Mouse (Mus musculus) heart, embryonic 14.5 days (tissue): ENCODE results near the gene Tph2. TPM values are rescaled to one million over a fixed set of nuclear protein-coding genes. Genes with fewer than 3 reads are reported as not detected.

Experiments
- ATAC-seq: fragments of 200-750 bp; cut with Nextera tagmentation; 2 replicates; pipeline ENCODE4 v1.8.0; 2017; ENCODE audit warnings: low read depth, moderate TSS enrichment; ENCODE audit not compliant: insufficient number of reproducible peaks, insufficient read depth, low FRiP score
- H3K27ac ChIP-seq, 2 experiments: fragments of 200-500 bp in 1 of 2; fragments of 300-500 bp in 1 of 2; sonication (generic) in 1 of 2; replicated peaks in 1 of 2; 2 replicates each; pipeline ENCODE4 v1.5.1; 2012 to 2014; ENCODE audit warnings: low read depth in 2 of 2, low read length in 2 of 2, control low read depth in 1 of 2, mild to moderate bottlenecking in 1 of 2, mixed read lengths in 1 of 2; ENCODE audit not compliant: control insufficient read depth in 1 of 2, insufficient read depth in 1 of 2
- H3K27me3 ChIP-seq: fragments of 300-500 bp; sonication (generic); 2 replicates; pipeline ENCODE4 v1.6.1; 2014; ENCODE audit warnings: mild to moderate bottlenecking, low read length, control low read depth; ENCODE audit not compliant: control insufficient read depth, insufficient read depth
- H3K36me3 ChIP-seq: fragments of 300-500 bp; sonication (generic); 2 replicates; pipeline ENCODE4 v1.6.1; 2014; ENCODE audit warnings: mild to moderate bottlenecking, control low read depth, low read length, mixed read lengths; ENCODE audit not compliant: control insufficient read depth, insufficient read depth
- H3K4me1 ChIP-seq, 2 experiments: fragments of 200-500 bp in 1 of 2; fragments of 300-500 bp in 1 of 2; sonication (generic) in 1 of 2; 2 replicates each; pipeline ENCODE4 v1.6.1; 2012 to 2014; ENCODE audit warnings: low read length in 2 of 2, control low read depth in 1 of 2, mixed read lengths in 1 of 2; ENCODE audit not compliant: control insufficient read depth in 2 of 2, insufficient read depth in 2 of 2
- H3K4me2 ChIP-seq: fragments of 300-500 bp; sonication (generic); 2 replicates; pipeline ENCODE4 v1.6.1; 2014; ENCODE audit warnings: mild to moderate bottlenecking, low read length
- H3K4me3 ChIP-seq, 2 experiments: fragments of 200-500 bp in 1 of 2; fragments of 300-500 bp in 1 of 2; sonication (generic) in 1 of 2; 2 replicates each; pipeline ENCODE4 v1.5.1; 2012 to 2014; ENCODE audit warnings: low read length in 2 of 2, mild to moderate bottlenecking in 2 of 2, control low read depth in 1 of 2, low read depth in 1 of 2, moderate library complexity in 1 of 2; ENCODE audit not compliant: control insufficient read depth in 1 of 2, insufficient read depth in 1 of 2
- H3K9ac ChIP-seq: fragments of 300-500 bp; sonication (generic); 2 replicates; pipeline ENCODE4 v1.6.1; 2014; ENCODE audit warnings: mild to moderate bottlenecking, low read length
- H3K9me3 ChIP-seq: fragments of 300-500 bp; sonication (generic); 2 replicates; pipeline ENCODE4 v1.6.1; 2016; ENCODE audit warnings: low read length, control low read depth; ENCODE audit not compliant: control insufficient read depth
- WGBS: fragments of 180-500 bp; shearing (Covaris S2); extraction: QIAGEN DNeasy Blood & Tissue Kit; methylation state at CpG from one replicate; pipeline ENCODE4 v1.1.7; 2014; 5-methylcytosine and 5-hydroxymethylcytosine counted together
- polyA plus RNA-seq: library from polyadenylated mRNA; unstranded; fragments of >200 nt; fragmentation: Nextera tagmentation; extraction: Ambion mirVana; gene quantifications from 2 replicates; pipeline ENCODE4 v1.2.1, GENCODE M21; 2014

Tph2 gene
- polyA plus RNA-seq, 1 experiment from 2014 or later, result not detected

GRCm38 (mm10) chr10:115170496-115171350 is 14.1 kb downstream of the Tph2 start:
- H3K27ac ChIP-seq, result no peak overlapping the region
- H3K4me3 ChIP-seq, result no peak overlapping the region
- H3K9ac ChIP-seq, result no peak overlapping the region
- ATAC-seq, result no peak
- WGBS, result 74% methylated on average over 7 of the region's 7 CpGs
- H3K9me3 ChIP-seq, result no peaks in the 10 kb centered on the region
- no peaks in the 10 kb centered on the region for H3K27me3 ChIP-seq
- H3K36me3 ChIP-seq, result no peaks in the 10 kb centered on the region
- no peaks in the 10 kb centered on the region for H3K4me1 ChIP-seq
- H3K4me2 ChIP-seq, result no peak overlapping the region

GRCm38 (mm10) chr10:115169410-115169809 is 15.4 kb downstream of the Tph2 start:
- Histone ChIP-seq H3K27me3 (no peaks in the 10 kb centered on the region), H3K4me2 (no peak overlapping the region), H3K4me1 (no peaks in the 10 kb centered on the region), H3K9me3 (no peaks in the 10 kb centered on the region), H3K36me3 (no peaks in the 10 kb centered on the region), H3K4me3 (no peak overlapping the region), H3K27ac (no peak overlapping the region), H3K9ac (no peak overlapping the region)
- ATAC-seq, result no peak
- WGBS, result 39% methylated on average over 9 of the region's 9 CpGs

- Histone ChIP-seq H3K9ac (no peak overlapping the region), H3K4me1 (no peaks in the 10 kb centered on the region), H3K27ac (no peak overlapping the region), H3K36me3 (no peaks in the 10 kb centered on the region), H3K4me3 (no peak overlapping the region), H3K27me3 (no peaks in the 10 kb centered on the region), H3K9me3 (no peaks in the 10 kb centered on the region), H3K4me2 (no peak overlapping the region)
- ATAC-seq, result no peak
- 65% methylated on average over 5 of the region's 5 CpGs for WGBS
These were observed 24.5 kb downstream of the Tph2 start for GRCm38 (mm10) chr10:115160289-115160688.

GRCm38 (mm10) chr10:115147308-115147707 is 37.5 kb downstream of the Tph2 start:
- Histone ChIP-seq H3K4me2 (no peak overlapping the region), H3K4me1 (no peaks in the 10 kb centered on the region), H3K36me3 (no peaks in the 10 kb centered on the region), H3K27me3 (no peaks in the 10 kb centered on the region), H3K9ac (no peak overlapping the region), H3K4me3 (no peak overlapping the region), H3K27ac (no peak overlapping the region), H3K9me3 (no peaks in the 10 kb centered on the region)
- ATAC-seq, result no peak
- 72% methylated on average over 5 of the region's 5 CpGs for WGBS

GRCm38 (mm10) chr10:115146257-115146898 is 38.4 kb downstream of the Tph2 start:
- no peaks in the 10 kb centered on the region for H3K9me3 ChIP-seq
- no peaks in the 10 kb centered on the region for H3K27me3 ChIP-seq
- H3K9ac ChIP-seq, result no peak overlapping the region
- H3K4me2 ChIP-seq, result no peak overlapping the region
- no peak overlapping the region for H3K4me3 ChIP-seq
- ATAC-seq, result no peak
- no peak overlapping the region for H3K27ac ChIP-seq
- H3K4me1 ChIP-seq, result no peaks in the 10 kb centered on the region
- no peaks in the 10 kb centered on the region for H3K36me3 ChIP-seq
- WGBS, result 73% methylated on average over 8 of the region's 8 CpGs

- no peak overlapping the region for H3K4me2 ChIP-seq
- no peaks in the 10 kb centered on the region for H3K27me3 ChIP-seq
- no peaks in the 10 kb centered on the region for H3K9me3 ChIP-seq
- H3K4me1 ChIP-seq, result no peaks in the 10 kb centered on the region
- WGBS, result 28% methylated on average over 5 of the region's 5 CpGs
- H3K27ac ChIP-seq, result no peak overlapping the region
- no peaks in the 10 kb centered on the region for H3K36me3 ChIP-seq
- H3K4me3 ChIP-seq, result no peak overlapping the region
- no peak overlapping the region for H3K9ac ChIP-seq
- ATAC-seq, result no peak
These were observed 40.3 kb downstream of the Tph2 start for GRCm38 (mm10) chr10:115144542-115144941.

- no peak overlapping the region for H3K4me3 ChIP-seq
- no peaks in the 10 kb centered on the region for H3K36me3 ChIP-seq
- H3K9me3 ChIP-seq, result no peaks in the 10 kb centered on the region
- H3K4me2 ChIP-seq, result no peak overlapping the region
- no peaks in the 10 kb centered on the region for H3K27me3 ChIP-seq
- no peak for ATAC-seq
- no peaks in the 10 kb centered on the region for H3K4me1 ChIP-seq
- no peak overlapping the region for H3K9ac ChIP-seq
- H3K27ac ChIP-seq, result no peak overlapping the region
- WGBS, result 40% methylated on average over 6 of the region's 6 CpGs
These were observed 41.2 kb downstream of the Tph2 start for GRCm38 (mm10) chr10:115143641-115144040.
